Comparison of ENCODE assay signal across 19 mouse cellular contexts in the genomic region with DNA sequence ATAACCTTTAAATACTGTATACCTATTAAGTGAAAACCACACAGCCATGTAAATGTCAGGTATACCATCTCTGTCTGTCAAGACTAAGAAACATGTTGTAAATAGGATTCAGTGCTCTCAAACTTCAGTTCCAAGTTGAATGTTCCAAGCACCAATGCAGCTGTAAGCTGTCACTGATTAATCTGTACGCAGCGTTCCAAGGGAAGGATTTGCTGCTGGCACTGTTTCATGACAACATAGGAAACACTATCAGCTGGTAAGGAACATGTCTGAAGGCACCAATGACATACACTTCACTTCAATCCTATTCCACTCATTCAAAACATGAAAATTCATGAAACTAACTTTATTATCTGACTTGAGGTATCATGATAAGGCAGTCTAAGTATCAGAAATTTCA. TPM values are rescaled to one million over a fixed set of nuclear protein-coding genes. Genes with fewer than 3 reads are reported as not detected.
"Had no signal": no experiment of that assay in that cellular context is flagged by ENCODE, and none has a peak within 500 bp of the region (broad histone marks: within the 10 kb centered on the region; RNA-seq: fewer than 3 reads in every experiment).

No protein-coding gene starts in this region.

- H3K4me1 ChIP-seq: intestine, embryonic 15.5 days; limb, embryonic 13.5 days; liver, embryonic 12.5 days; midbrain, embryonic 10.5 days; neural tube, embryonic 12.5 days had no signal

- ATAC-seq: intestine, embryonic 15.5 days; liver, embryonic 12.5 days had no signal

- H3K9me3 ChIP-seq: intestine, embryonic 15.5 days; limb, embryonic 13.5 days; liver, embryonic 12.5 days; midbrain, embryonic 10.5 days; neural tube, embryonic 12.5 days had no signal

- H3K27ac ChIP-seq: intestine, embryonic 15.5 days; layer of hippocampus, adult 2 months; limb, embryonic 13.5 days; liver, embryonic 12.5 days; midbrain, embryonic 10.5 days; neural tube, embryonic 12.5 days had no signal

- H3K4me2 ChIP-seq: intestine, embryonic 15.5 days; limb, embryonic 13.5 days; liver, embryonic 12.5 days; lung, embryonic 14.5 days; neural tube, embryonic 12.5 days had no signal

- DNase-seq: left cerebral cortex, postnatal 4 days; lung, embryonic 14.5 days; lung, postnatal 10 days; lung, postnatal 4 days; midbrain, embryonic 14.5 days; retina, postnatal 1 day; right cerebral cortex, postnatal 4 days; spleen, adult 18-20 months; thymus, adult 18-20 months; thymus, postnatal 14 days had no signal

- H3K9ac ChIP-seq: intestine, embryonic 15.5 days; limb, embryonic 13.5 days; liver, embryonic 12.5 days; lung, embryonic 14.5 days; neural tube, embryonic 12.5 days had no signal

- H3K4me3 ChIP-seq: intestine, embryonic 15.5 days; layer of hippocampus, adult 2 months; limb, embryonic 13.5 days; liver, embryonic 12.5 days; midbrain, embryonic 10.5 days; myocyte; neural tube, embryonic 12.5 days had no signal

- H3K27me3 ChIP-seq: intestine, embryonic 15.5 days; limb, embryonic 13.5 days; liver, embryonic 12.5 days; neural tube, embryonic 12.5 days had no signal

RNA-seq across cellular contexts. Expression of gene Dnah7a, which starts 59.5 kb away (rescaled TPM):
- total RNA-seq: megakaryocyte, adult 5-6 weeks had no signal
- polyA plus RNA-seq: liver, embryonic 12.5 days; liver, embryonic 16.5 days; myocyte had no signal
